Mouse (Mus musculus) liver, embryonic 11.5 days (tissue): ENCODE measurements around the gene Ago3. TPM values are rescaled to one million over a fixed set of nuclear protein-coding genes. Genes with fewer than 3 reads are reported as not detected.

Source experiments
- ATAC-seq: fragments of 200-750 bp; cut with Nextera tagmentation; replicated peaks from 2 replicates; pipeline ENCODE4 v1.8.0; 2017; ENCODE audit warnings: moderate number of reproducible peaks, mild to moderate bottlenecking, moderate TSS enrichment, moderate library complexity; ENCODE audit not compliant: low FRiP score
- DNase-seq: peaks from one replicate; pipeline ENCODE4 v3.0.0-alpha.2; 2017; ENCODE audit warnings: low spot score
- H3K27ac ChIP-seq: fragments of 300-500 bp; sonication (generic); 2 replicates; pipeline ENCODE4 v1.5.1; 2014; ENCODE audit warnings: mild to moderate bottlenecking, low read depth, low read length, control low read depth
- H3K27me3 ChIP-seq: fragments of 300-500 bp; sonication (generic); replicated peaks from 2 replicates; pipeline ENCODE4 v1.6.1; 2014; ENCODE audit warnings: low read length, mixed read lengths; ENCODE audit not compliant: control insufficient read depth, insufficient read depth
- H3K36me3 ChIP-seq: fragments of 300-500 bp; sonication (generic); 2 replicates; pipeline ENCODE4 v1.6.1; 2014; ENCODE audit warnings: mild to moderate bottlenecking, low read length, moderate library complexity, mixed read lengths; ENCODE audit not compliant: control insufficient read depth, insufficient read depth
- H3K4me1 ChIP-seq: fragments of 300-500 bp; sonication (generic); replicated peaks from 2 replicates; pipeline ENCODE4 v1.6.1; 2014; ENCODE audit warnings: low read length, mixed read lengths; ENCODE audit not compliant: control insufficient read depth, insufficient read depth
- H3K4me2 ChIP-seq: fragments of 300-500 bp; sonication (generic); 2 replicates; pipeline ENCODE4 v1.6.1; 2014; ENCODE audit warnings: mild to moderate bottlenecking, control low read depth, moderate library complexity
- H3K4me3 ChIP-seq: fragments of 300-500 bp; sonication (generic); 2 replicates; pipeline ENCODE4 v1.5.1; 2014; ENCODE audit warnings: low read depth, low read length, control low read depth
- H3K9ac ChIP-seq: fragments of 300-500 bp; sonication (generic); 2 replicates; pipeline ENCODE4 v1.6.1; 2014; ENCODE audit warnings: low read depth, low read length, control low read depth
- H3K9me3 ChIP-seq: fragments of 300-500 bp; sonication (generic); 2 replicates; pipeline ENCODE4 v1.6.1; 2016; ENCODE audit warnings: low read length, inconsistent platforms, mixed read lengths; ENCODE audit not compliant: control insufficient read depth
- WGBS: fragments of 180-500 bp; shearing (Covaris S2); extraction: QIAGEN DNeasy Blood & Tissue Kit; methylation state at CpG from one replicate; pipeline ENCODE4 v1.1.7; 2014; 5-methylcytosine and 5-hydroxymethylcytosine counted together
- polyA plus RNA-seq: library from polyadenylated mRNA; unstranded; fragments of >200 nt; fragmentation: Nextera tagmentation; extraction: Ambion mirVana; gene quantifications from 2 replicates; pipeline ENCODE4 v1.2.1, GENCODE M21; 2014

The Ago3 gene
- polyA plus RNA-seq, 1 experiment from 2014 or later: 15.2 TPM

GRCm38 (mm10) chr4:126321854-126322511 lies 107.4 kb downstream of the Ago3 start:
- Histone ChIP-seq H3K9ac (peak overlapping the region; percentile 86), H3K36me3 (peaks cover 14% of the 10 kb centered on the region), H3K4me2 (peak overlapping the region; percentile 66), H3K27me3 (peaks cover 19% of the 10 kb centered on the region), H3K4me3 (peak overlapping the region; percentile 86), H3K9me3 (no peaks in the 10 kb centered on the region), H3K27ac (no peak overlapping the region), H3K4me1 (peaks cover 10% of the 10 kb centered on the region)
- whole genome bisulfite sequencing: 53% methylated on average over 28 of the region's 28 CpGs
- DNase-seq (no peak), ATAC-seq (peak; percentile 9; the same call in 1 of the 2 replicates)

DNA sequence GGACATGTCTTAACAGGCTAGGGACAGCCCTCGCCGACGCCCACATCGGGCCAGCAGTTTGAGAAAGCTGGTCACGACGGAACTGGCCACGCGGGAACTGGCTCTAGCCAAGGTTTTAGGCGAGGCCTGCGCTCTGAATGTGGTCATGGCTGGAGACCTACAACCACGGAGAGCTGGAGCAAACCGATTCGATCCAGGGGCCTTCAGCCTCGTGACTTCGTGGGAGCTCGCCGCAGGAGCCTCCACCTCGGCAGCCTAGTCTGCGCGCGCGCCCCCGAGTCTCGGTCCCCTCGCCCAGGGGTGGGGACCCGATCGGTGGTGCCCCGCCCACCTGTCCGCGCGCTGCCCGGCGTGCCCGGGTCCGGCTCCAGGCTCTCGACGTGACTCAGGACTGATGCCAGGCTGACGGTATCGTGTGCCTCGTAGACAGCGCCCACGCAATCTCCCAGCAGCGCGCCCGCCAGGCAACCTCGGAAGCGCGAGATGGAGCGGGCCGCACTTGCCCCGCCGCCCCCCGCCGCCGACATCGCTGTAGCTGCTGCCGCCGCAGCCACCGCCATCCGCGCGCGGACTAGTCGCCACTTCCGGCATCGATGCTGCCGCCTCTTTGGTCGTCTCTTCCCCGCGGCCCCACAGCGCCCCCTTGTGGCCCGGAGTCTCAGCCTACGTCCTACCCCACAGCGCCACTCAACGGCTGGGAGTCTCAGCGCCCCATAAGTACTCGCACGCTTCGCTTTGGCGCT lies 108.1 kb downstream of the Ago3 start, which contains the start of gene Adprhl2:
TSS of gene Adprhl2 (minus strand) at position 593 of the 743 bp plus-strand sequence.
- Histone ChIP-seq H3K27me3 (peaks cover 19% of the 10 kb centered on the region), H3K4me2 (peak within 1 kb of the TSS; percentile 66), H3K9me3 (no peaks in the 10 kb centered on the region), H3K27ac (peak within 1 kb of the TSS; percentile 79), H3K4me1 (peaks cover 10% of the 10 kb centered on the region), H3K4me3 (peak within 1 kb of the TSS; percentile 86), H3K9ac (peak within 1 kb of the TSS; percentile 86), H3K36me3 (peaks cover 20% of the 10 kb centered on the region)
- ATAC-seq (peak; percentile 86), DNase-seq (peak; percentile 100)
- 0% methylated on average over 80 of the region's 80 CpGs for WGBS

DNA sequence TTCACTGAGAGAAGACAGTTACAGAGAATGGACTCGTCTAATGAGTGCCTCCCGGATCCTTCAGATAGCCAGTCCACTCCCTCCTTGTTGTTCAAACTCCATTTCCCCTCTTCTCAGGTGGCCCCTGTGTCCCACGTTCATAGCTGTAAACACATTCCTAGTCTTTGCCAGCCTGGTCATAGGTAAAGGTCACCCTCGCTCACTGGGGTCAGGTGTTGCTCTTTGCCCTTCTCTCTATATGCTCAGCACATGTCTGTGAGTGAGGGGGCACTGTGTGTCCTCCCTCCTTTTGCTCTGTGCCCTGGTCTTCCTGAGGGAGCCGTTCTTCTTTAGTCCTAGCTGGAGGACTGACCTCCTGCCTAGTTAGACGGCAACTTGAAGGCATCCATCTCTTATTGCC lies 109.5 kb downstream of the Ago3 start:
- 81% methylated on average over 6 of the region's 6 CpGs for WGBS
- no peak for DNase-seq
- no peak overlapping the region; the same call in 1 of the 2 replicates for H3K4me2 ChIP-seq

DNA sequence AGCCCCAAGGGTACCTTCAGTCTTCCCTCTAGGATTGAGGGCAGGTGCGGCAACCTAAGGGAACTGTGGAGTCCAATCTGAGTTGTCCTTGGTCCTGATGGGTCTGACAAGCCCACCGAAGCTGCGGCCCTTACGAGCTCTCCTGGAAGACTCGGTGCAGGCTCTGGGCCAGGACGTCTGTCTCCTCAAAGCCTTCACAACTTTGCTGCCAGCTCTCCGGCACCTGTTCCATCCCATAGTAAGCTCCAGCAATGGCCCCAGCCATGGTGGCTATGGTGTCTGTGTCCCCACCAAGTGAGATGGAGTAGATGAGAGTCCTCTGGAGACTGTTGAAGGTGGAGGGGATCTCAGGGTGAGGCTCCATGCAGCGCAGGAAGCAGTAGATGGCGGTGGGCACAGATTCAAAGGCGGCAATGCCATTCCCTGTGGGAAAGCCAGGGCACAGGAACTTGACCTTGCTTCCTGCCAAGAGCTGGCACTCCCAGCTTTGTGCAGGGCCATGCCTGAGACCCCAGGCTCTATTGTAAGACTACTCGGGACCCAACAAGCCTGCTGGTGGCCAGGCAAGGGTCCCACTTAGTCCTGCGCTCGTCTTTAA lies 112.8 kb downstream of the Ago3 start:
- no peak for ATAC-seq
- Histone ChIP-seq H3K36me3 (peaks cover 23% of the 10 kb centered on the region), H3K27me3 (no peaks in the 10 kb centered on the region), H3K9me3 (no peaks in the 10 kb centered on the region), H3K4me3 (no peak overlapping the region), H3K4me2 (no peak overlapping the region), H3K27ac (no peak overlapping the region), H3K9ac (no peak overlapping the region), H3K4me1 (peaks cover 5% of the 10 kb centered on the region)
- WGBS: 91% methylated on average over 13 of the region's 13 CpGs
- DNase-seq: peak; percentile 30

More for the DNA sequence above, 109.5 kb downstream of the Ago3 start:
- H3K9me3 ChIP-seq: no peaks in the 10 kb centered on the region
- no peak overlapping the region for H3K4me3 ChIP-seq
- H3K4me1 ChIP-seq: peaks cover 5% of the 10 kb centered on the region
- ATAC-seq: no peak
- peaks cover 10% of the 10 kb centered on the region for H3K27me3 ChIP-seq
- H3K9ac ChIP-seq: no peak overlapping the region
- H3K36me3 ChIP-seq: peaks cover 22% of the 10 kb centered on the region
- no peak overlapping the region for H3K27ac ChIP-seq

- Histone ChIP-seq H3K4me1 (peaks cover 5% of the 10 kb centered on the region), H3K9me3 (no peaks in the 10 kb centered on the region), H3K27me3 (no peaks in the 10 kb centered on the region), H3K4me2 (no peak overlapping the region), H3K9ac (no peak overlapping the region), H3K27ac (no peak overlapping the region), H3K4me3 (no peak overlapping the region), H3K36me3 (peaks cover 23% of the 10 kb centered on the region)
- ATAC-seq (no peak), DNase-seq (no peak)
- 54% methylated on average over 5 of the region's 5 CpGs for WGBS
Observed at GRCm38 (mm10) chr4:126315931-126316330, 113.4 kb downstream of the Ago3 start.

DNA sequence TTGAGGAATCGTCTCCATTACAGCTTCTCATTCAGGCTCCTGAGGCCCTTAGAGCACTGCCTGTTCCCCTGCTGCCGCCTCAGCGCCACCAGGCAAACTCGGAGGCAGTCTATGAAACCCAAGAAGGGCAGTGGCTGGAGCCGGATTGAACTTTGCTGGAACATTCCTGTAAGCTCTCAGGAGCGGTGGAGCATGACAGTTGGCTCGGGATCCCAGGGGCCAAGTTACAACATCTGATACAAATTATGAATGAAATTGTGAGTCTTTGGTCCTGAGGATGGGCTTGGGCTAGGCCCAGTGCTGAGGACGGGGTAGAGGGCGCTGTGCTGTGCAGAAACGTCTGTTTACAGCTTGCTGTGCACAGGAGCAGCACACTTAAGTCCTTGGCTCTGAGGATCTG lies 115.0 kb downstream of the Ago3 start:
- WGBS: 72% methylated on average over 10 of the region's 10 CpGs
- ATAC-seq: no peak
- H3K4me1 ChIP-seq: no peaks in the 10 kb centered on the region; the same call in 1 of the 2 replicates

GRCm38 (mm10) chr4:126313202-126313601 lies 116.2 kb downstream of the Ago3 start:
- Histone ChIP-seq H3K4me3 (no peak overlapping the region), H3K9ac (no peak overlapping the region), H3K36me3 (peaks cover 21% of the 10 kb centered on the region), H3K4me2 (no peak overlapping the region), H3K4me1 (no peaks in the 10 kb centered on the region; the same call in 1 of the 2 replicates), H3K27me3 (no peaks in the 10 kb centered on the region), H3K9me3 (no peaks in the 10 kb centered on the region), H3K27ac (no peak overlapping the region)
- WGBS: 39% methylated on average over 5 of the region's 5 CpGs
- DNase-seq (no peak), ATAC-seq (no peak)

More for the DNA sequence above, 115.0 kb downstream of the Ago3 start:
- Histone ChIP-seq H3K9me3 (no peaks in the 10 kb centered on the region), H3K36me3 (peaks cover 23% of the 10 kb centered on the region), H3K9ac (no peak overlapping the region), H3K4me2 (no peak overlapping the region), H3K4me3 (no peak overlapping the region), H3K27me3 (no peaks in the 10 kb centered on the region), H3K27ac (no peak overlapping the region; the same call in 1 of the 2 replicates)
- DNase-seq: no peak

DNA sequence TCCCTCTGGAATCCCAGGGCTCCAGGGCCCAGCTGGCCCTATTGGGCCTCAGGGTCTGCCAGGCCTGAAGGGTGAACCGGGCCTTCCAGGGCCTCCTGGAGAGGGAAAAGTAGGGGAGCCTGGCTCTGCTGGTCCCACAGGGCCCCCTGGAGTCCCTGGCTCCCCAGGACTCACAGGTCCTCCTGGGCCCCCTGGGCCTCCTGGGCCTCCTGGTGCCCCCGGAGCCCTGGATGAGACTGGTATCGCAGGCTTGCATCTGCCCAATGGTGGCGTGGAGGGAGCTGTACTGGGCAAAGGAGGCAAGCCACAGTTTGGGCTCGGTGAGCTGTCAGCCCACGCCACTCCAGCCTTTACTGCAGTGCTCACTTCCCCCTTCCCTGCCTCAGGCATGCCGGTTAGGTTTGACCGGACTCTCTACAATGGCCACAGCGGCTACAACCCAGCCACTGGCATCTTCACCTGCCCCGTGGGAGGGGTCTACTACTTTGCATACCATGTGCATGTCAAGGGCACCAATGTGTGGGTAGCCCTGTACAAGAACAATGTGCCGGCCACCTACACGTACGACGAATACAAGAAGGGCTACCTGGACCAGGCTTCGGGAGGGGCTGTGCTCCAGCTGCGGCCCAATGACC lies 117.7 kb downstream of the Ago3 start:
- DNase-seq (no peak), ATAC-seq (no peak)
- Histone ChIP-seq H3K4me3 (no peak overlapping the region), H3K36me3 (peaks cover 7% of the 10 kb centered on the region; the same call in 1 of the 2 replicates), H3K27ac (no peak overlapping the region), H3K4me1 (no peaks in the 10 kb centered on the region; the same call in 1 of the 2 replicates), H3K9ac (no peak overlapping the region), H3K4me2 (no peak overlapping the region), H3K9me3 (no peaks in the 10 kb centered on the region), H3K27me3 (no peaks in the 10 kb centered on the region; the same call in 1 of the 2 replicates)
- WGBS: 83% methylated on average over 16 of the region's 16 CpGs
